Mouse (Mus musculus): ENCODE data around the gene Calm4.

DNA sequence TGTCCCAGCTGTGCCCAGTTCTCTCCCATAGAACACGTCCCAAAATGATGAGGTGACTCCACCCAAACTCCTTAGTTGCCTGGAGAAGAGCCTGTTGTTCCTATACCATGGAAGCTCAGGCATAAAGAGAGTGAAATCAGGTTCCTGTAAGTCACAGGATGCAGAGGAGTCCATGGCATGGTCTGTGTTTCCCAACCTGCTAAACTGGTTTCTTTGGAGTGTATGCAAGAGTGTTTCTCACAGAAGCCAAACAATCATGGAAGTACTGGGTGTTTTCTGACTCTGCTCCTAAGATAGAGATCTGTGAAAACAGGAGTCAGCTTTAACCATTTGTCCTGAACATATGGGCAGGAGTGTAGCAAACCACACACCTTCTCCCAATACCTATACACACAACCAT is 5.6 kb upstream of the Calm4 start:
- no peak for TF ChIP-seq POLR2A (IDR thresholded peaks at IDR 0.05; ENCODE audit: borderline replicate concordance, control insufficient read depth, low read depth, low read length)
- TF ChIP-seq CTCF (IDR thresholded peaks at IDR 0.05; ENCODE audit: control insufficient read depth, insufficient read depth, low read length), result no peak
